Mouse (Mus musculus) cerebellum, adult 2 months (tissue): ENCODE measurements around the gene Chrm4. TPM values are rescaled to one million over a fixed set of nuclear protein-coding genes. Genes with fewer than 3 reads are reported as not detected.

Source experiments
- DNase-seq, 2 experiments: peaks; one replicate each; pipeline ENCODE4 v3.0.0; 2021
- H3K27ac ChIP-seq: fragments of 200-500 bp; 2 replicates; pipeline ENCODE4 v1.5.1; 2012; ENCODE audit warnings: low read length, control low read depth, inconsistent platforms; ENCODE audit not compliant: insufficient read depth
- H3K27me3 ChIP-seq: fragments of 200-500 bp; 2 replicates; pipeline ENCODE4 v1.6.1; 2012; ENCODE audit warnings: inconsistent platforms, mild to moderate bottlenecking, low read length, moderate library complexity; ENCODE audit not compliant: control insufficient read depth, insufficient read depth
- H3K4me1 ChIP-seq: fragments of 200-500 bp; 2 replicates; pipeline ENCODE4 v1.6.1; 2011; ENCODE audit warnings: low read length; ENCODE audit not compliant: control insufficient read depth, insufficient read depth
- H3K4me3 ChIP-seq: fragments of 200-500 bp; replicated peaks from 2 replicates; pipeline ENCODE3; 2011; ENCODE audit warnings: mild to moderate bottlenecking, low read depth, low read length, control low read depth; ENCODE audit not compliant: insufficient read depth
- CTCF ChIP-seq: fragments of 200-500 bp; IDR thresholded peaks from 2 replicates; pipeline ENCODE4 v1.5.1; 2011; ENCODE audit warnings: low read depth, mild to moderate bottlenecking, control low read depth, low read length, moderate library complexity, borderline replicate concordance; ENCODE audit not compliant: insufficient read depth
- POLR2A ChIP-seq: fragments of 200-500 bp; IDR thresholded peaks from 2 replicates; pipeline ENCODE4 v1.6.1; 2011; ENCODE audit warnings: low read length, control low read depth, borderline replicate concordance; ENCODE audit not compliant: insufficient read depth
- WGBS: fragments of 180-500 bp; shearing (Covaris S2); methylation state at CpG from one replicate; pipeline ENCODE4 v1.1.7; 2018; 5-methylcytosine and 5-hydroxymethylcytosine counted together
- polyA plus RNA-seq: library from polyadenylated mRNA; depleted of rRNA; stranded (reverse); fragments of >200 nt; gene quantifications from 2 replicates; pipeline ENCODE4 v1.2.3, GENCODE M21; 2012; rRNA removed

The Chrm4 gene
- polyA plus RNA-seq, 1 experiment = 2.0 TPM

DNA sequence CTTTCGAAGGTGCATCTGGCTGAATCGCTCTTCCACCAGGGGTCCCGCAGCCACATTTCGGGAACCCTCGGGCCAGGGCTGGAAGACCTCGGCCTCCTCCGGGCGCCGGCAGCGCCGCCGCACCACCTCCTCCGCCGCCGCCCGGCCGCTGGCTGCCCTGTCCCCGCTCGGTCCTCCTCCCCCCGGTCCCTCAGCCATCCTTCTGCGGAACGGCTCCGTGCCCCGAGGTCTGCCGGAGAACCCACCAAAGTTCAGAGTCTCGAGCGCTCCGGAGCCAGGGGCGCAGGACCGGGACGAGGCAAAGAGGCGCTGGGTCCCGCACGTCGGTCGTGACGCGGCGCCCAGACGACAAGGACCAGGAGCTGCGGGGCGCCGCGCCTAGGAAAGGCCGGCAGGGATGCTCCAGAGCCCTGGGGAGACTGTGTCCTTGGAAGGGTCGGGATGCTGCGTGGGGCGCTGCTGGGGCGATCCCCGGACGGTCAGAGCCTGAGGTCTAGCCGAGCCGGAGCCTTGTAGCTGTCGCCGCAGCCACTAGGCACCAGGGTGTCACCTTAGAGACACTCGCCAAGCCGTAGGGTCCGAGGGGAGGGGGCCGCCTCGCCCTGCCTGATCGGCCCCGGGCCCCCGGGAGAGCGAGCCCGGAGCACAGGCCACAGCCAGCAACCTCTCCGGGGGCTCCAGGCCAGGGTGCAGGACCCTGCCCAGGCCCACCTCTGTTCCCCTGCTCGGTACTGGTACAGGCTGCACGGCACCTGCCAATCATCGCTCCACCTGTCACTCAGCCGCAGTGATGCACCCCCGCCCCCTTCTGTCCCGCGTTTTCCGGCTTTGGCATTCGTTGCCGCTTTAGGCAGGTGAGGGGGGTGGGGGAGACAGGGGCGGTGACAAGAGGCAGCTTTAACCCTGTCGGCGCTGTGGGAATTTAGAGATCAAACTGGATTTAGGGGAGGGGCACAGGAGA is 48.8 kb downstream of the Chrm4 start, which contains the start of gene Dgkz:
Dgkz (minus strand) TSS at position 284 of the 961 bp plus-strand sequence.
- peak in 1 of 2 experiments; percentile 52 for DNase-seq
- H3K4me1 ChIP-seq = peaks cover 13% of the 10 kb centered on the region
- no peaks in the 10 kb centered on the region for H3K27me3 ChIP-seq
- peak within 1 kb of the TSS; percentile 61 for H3K4me3 ChIP-seq
- H3K27ac ChIP-seq = peak within 1 kb of the TSS; percentile 4; the same call in 1 of the 2 replicates
- WGBS = 4% methylated on average over 79 of the region's 79 CpGs
- no peak for TF ChIP-seq CTCF
- TF ChIP-seq POLR2A = no peak

DNA sequence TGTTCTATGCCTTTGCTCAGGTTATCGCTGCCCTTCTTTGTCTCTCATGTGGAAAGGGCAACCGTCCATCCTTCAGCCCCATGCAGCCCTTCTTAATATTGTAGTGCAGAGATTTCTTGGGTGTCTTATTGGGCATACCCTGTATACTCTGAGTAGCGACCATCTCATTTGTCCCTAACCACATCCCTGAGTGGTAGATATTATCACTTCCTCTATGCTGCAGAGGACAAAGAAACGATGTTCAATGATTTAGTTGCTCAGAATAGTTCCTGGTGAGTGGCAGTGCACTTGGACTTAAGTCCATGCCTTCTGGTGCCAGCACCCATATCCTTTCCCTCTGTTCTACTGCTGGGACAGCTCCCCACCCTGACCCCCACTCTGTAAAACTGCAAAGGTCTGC is 50.9 kb downstream of the Chrm4 start:
- Histone ChIP-seq H3K27me3 (no peaks in the 10 kb centered on the region), H3K27ac (no peak overlapping the region), H3K4me1 (no peaks in the 10 kb centered on the region; the same call in 1 of the 2 replicates), H3K4me3 (no peak overlapping the region)
- DNase-seq = no peak
- 88% methylated on average over 4 of the region's 4 CpGs for WGBS
- TF ChIP-seq POLR2A = no peak
- no peak for TF ChIP-seq CTCF

Other genes starting within 250 kb of the Chrm4 start
- gene Atg13, start 216.7 kb upstream of the Chrm4 start, polyA plus RNA-seq = 126 and 129 TPM in 2 replicates
- gene Harbi1, start 216.4 kb upstream of the Chrm4 start, polyA plus RNA-seq = 4.4 and 4.7 TPM in 2 replicates
- gene Ambra1, start 197.1 kb upstream of the Chrm4 start, polyA plus RNA-seq = 37.9 and 38.9 TPM in 2 replicates
- 77.8 and 78.9 TPM in 2 replicates for gene Mdk, start 5.0 kb downstream of the Chrm4 start, polyA plus RNA-seq
- not detected in 2 replicates for gene Gm9821, start 18.5 kb downstream of the Chrm4 start, polyA plus RNA-seq
- 716 and 832 TPM in 2 replicates for gene Dgkz, start 48.6 kb downstream of the Chrm4 start, polyA plus RNA-seq
- gene Creb3l1, start 97.3 kb downstream of the Chrm4 start, polyA plus RNA-seq = 1.3 and 1.7 TPM in 2 replicates
- 60.4 and 73.1 TPM in 2 replicates for gene Phf21a, start 165.9 kb downstream of the Chrm4 start, polyA plus RNA-seq